Mouse (Mus musculus) E14TG2a.4 (cell line): ENCODE data around the gene Trim2.

Experiments used
- H3K27me3 ChIP-seq: 2 replicates; pipeline ENCODE4 v1.6.1; 2014; ENCODE audit warnings: low read length, control low read depth; ENCODE audit not compliant: insufficient read depth
- H3K36me3 ChIP-seq: 2 replicates; pipeline ENCODE4 v1.6.1; 2014; ENCODE audit warnings: low read length, control low read depth; ENCODE audit not compliant: insufficient read depth
- H3K4me1 ChIP-seq: replicated peaks from 2 replicates; pipeline ENCODE4 v1.6.1; 2014; ENCODE audit warnings: low read depth, low read length, control low read depth
- H3K4me3 ChIP-seq: replicated peaks from 2 replicates; pipeline ENCODE4 v1.5.1; 2014; ENCODE audit warnings: mild to moderate bottlenecking, low read length
- H3K9me3 ChIP-seq: 2 replicates; pipeline ENCODE4 v1.6.1; 2014; ENCODE audit warnings: low read length, control low read depth
- CTCF ChIP-seq: conservative IDR thresholded peaks from 2 replicates; pipeline ENCODE4 v1.5.1; 2014; ENCODE audit warnings: low read length
- NANOG ChIP-seq: IDR thresholded peaks from 2 replicates; pipeline ENCODE4 v1.6.1; 2014; ENCODE audit warnings: borderline replicate concordance, low read length, mixed read lengths
- POU5F1 ChIP-seq: IDR thresholded peaks from 2 replicates; pipeline ENCODE4 v1.6.1; 2014; ENCODE audit warnings: low read length, borderline replicate concordance

Gene Trim2

DNA sequence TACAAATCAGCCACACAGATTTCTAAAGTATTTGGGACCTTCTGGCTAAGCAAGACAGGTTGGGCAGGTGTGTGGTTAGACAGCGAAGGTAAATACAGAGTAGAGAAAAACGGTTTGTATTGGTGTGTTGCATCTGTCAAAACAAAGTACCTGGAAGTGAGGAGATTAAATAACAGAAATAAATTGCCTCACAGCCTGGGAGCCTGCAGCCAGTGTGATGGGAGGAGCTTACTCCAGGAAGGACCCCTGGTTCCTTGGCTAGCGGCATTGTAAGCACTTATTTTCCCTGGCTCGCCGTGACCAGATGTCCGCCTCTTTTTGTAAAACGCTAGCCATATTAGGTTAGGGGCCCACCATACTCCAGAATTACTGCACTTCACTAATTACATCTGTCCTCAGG lies 45.8 kb downstream of the Trim2 start:
- no peak for TF ChIP-seq CTCF
- TF ChIP-seq POU5F1 = no peak
- no peak for TF ChIP-seq NANOG
- Histone ChIP-seq H3K4me3 (no peak overlapping the region), H3K9me3 (peaks cover 5% of the 10 kb centered on the region), H3K27me3 (peaks cover 48% of the 10 kb centered on the region), H3K36me3 (no peaks in the 10 kb centered on the region), H3K4me1 (peaks cover 35% of the 10 kb centered on the region)

DNA sequence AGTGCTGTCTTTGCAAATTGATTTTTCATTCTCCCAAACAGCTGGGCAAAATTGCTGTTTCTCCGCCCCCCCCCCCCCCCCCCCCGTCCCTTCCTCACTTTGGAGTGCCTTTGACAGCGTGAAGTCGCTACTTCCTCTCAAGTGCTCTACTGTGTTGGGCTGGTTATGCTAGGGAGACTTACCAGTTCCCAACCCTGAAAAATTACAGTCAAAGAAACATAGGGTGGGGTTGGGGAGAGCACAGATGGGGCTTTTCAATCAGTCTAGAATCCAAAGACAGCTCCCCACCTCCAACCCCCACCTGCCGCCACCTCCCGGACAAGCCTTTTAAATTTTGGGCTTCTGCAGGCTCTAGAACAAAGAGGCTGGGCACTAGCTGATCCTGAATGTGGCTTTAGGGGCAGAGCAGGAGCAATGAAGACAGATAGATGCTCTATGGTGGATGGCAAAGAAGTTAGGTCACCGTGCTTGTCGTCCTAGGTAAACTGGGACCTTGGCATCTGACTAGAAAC lies 46.6 kb downstream of the Trim2 start:
- H3K36me3 ChIP-seq = no peaks in the 10 kb centered on the region
- H3K27me3 ChIP-seq = peaks cover 48% of the 10 kb centered on the region
- peaks cover 32% of the 10 kb centered on the region for H3K4me1 ChIP-seq
- peaks cover 10% of the 10 kb centered on the region for H3K9me3 ChIP-seq
- H3K4me3 ChIP-seq = no peak overlapping the region
- no peak for TF ChIP-seq POU5F1
- no peak for TF ChIP-seq CTCF
- TF ChIP-seq NANOG = no peak

DNA sequence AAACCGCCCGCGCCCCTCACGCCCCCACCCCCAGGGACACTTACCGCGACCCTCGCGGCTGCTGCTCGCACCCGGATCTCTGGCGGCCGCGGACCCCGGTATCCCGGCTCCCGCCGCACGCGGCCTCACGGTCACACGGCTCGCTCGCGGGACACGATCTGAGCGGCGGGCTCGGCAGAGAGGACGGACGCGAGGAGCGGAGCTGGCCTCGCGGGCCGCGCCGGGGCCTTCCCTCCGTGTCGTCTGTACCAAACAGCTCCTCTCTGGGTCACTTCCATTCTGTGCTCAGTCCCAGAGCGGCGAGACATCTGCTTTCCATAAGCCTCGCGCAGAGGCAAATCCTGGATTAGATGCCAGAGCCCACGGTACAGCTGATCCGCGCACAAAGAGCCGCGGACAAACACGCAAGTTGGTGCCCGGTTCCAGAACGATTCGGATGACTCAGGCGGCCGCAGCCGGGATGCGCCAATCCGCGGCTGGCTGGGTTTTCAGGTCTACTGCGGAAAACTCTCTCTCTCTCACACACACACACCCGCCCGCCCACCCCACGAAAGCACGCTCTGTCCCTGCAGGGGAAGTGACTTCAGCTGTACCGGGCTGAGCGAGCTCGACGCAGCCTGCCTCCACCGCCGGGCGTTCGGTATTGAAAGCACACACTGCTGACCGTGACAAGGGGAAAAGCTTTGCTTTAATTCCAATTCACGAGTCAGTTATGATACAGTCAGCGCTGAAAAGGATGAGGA lies 47.2 kb downstream of the Trim2 start:
- TF ChIP-seq POU5F1 (no peak), NANOG (no peak), CTCF (no peak)
- peak overlapping the region; percentile 79 for H3K4me3 ChIP-seq
- peaks cover 16% of the 10 kb centered on the region for H3K9me3 ChIP-seq
- no peaks in the 10 kb centered on the region for H3K36me3 ChIP-seq
- peaks cover 47% of the 10 kb centered on the region for H3K27me3 ChIP-seq
- peaks cover 32% of the 10 kb centered on the region for H3K4me1 ChIP-seq

DNA sequence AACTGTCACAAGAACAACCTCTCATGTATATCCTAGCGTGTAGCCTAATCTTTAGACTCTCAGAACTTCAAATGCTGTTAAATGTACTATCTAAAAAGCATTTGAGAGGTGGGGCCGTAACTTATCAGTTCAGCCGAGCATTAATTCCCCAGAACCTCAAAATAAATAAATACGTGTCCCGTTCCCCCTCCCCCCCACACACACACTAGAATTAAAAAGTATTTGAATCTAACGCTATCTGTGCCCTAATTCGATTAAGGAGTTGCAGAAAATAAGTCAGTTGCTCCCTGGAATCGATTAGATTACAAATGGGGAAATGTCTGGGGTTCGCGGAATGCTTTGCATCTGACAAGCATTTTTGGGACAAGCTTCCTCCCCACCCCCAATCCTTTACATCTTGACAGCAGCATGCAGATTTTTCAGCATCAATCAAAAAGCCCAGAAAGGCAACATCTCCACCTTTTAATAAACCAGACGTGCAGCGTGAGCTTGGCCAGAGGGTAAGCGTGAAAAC lies 48.1 kb downstream of the Trim2 start:
- H3K4me1 ChIP-seq = peaks cover 32% of the 10 kb centered on the region
- no peak for TF ChIP-seq NANOG
- TF ChIP-seq CTCF = no peak
- no peak for TF ChIP-seq POU5F1
- H3K27me3 ChIP-seq = peaks cover 42% of the 10 kb centered on the region
- peaks cover 18% of the 10 kb centered on the region for H3K9me3 ChIP-seq
- H3K4me3 ChIP-seq = peak overlapping the region; percentile 79
- no peaks in the 10 kb centered on the region for H3K36me3 ChIP-seq

DNA sequence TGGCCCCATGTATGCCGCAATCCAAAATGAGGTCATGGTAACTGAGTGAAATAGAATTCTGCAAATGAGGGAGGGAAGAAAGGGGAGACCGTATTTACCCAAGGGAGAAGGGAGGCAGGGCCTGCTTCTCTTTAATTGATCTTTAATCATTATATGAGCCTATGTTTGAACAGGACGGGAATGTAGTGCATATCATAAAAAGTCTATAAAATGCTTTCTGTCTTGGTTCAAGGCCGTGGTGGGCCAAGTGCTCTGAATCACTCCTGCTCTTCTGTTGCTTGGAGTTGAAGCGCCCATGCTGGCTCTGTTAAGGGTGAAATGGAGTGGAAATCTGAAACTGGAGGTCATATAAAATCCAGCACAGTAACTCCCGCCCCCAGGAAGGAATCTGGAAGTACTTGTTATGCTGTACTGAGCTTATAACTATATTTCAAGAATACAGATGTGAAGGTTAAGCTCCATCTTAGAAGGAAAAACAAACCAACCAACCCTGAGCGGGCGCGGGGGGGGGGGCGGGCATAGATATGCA lies 48.6 kb downstream of the Trim2 start:
- H3K4me1 ChIP-seq = peaks cover 32% of the 10 kb centered on the region
- no peak overlapping the region for H3K4me3 ChIP-seq
- H3K27me3 ChIP-seq = peaks cover 42% of the 10 kb centered on the region
- no peak for TF ChIP-seq POU5F1
- no peak for TF ChIP-seq CTCF
- no peak for TF ChIP-seq NANOG
- H3K36me3 ChIP-seq = no peaks in the 10 kb centered on the region
- peaks cover 18% of the 10 kb centered on the region for H3K9me3 ChIP-seq

DNA sequence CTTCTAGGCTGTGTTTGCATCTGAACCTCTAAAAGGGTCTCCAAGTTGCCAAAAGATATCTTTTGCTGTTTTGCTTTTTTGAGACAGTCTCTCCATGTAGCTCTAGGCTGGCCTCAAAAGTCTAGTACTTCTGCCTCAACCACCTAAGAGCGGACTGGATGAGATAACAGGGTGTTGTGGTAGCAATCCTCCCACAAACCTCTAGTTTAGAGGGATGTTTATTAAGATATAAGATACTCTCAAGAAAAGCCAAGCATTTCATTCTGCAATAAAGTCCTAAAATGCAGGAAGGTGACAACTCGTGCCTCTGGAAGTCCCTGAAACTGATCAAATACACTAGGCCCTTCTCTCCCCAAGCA lies 52.2 kb downstream of the Trim2 start:
- peaks cover 7% of the 10 kb centered on the region for H3K4me1 ChIP-seq
- TF ChIP-seq CTCF (no peak), POU5F1 (no peak), NANOG (no peak)
- no peak overlapping the region for H3K4me3 ChIP-seq
- H3K36me3 ChIP-seq = no peaks in the 10 kb centered on the region
- H3K27me3 ChIP-seq = peaks cover 30% of the 10 kb centered on the region
- peaks cover 13% of the 10 kb centered on the region for H3K9me3 ChIP-seq

DNA sequence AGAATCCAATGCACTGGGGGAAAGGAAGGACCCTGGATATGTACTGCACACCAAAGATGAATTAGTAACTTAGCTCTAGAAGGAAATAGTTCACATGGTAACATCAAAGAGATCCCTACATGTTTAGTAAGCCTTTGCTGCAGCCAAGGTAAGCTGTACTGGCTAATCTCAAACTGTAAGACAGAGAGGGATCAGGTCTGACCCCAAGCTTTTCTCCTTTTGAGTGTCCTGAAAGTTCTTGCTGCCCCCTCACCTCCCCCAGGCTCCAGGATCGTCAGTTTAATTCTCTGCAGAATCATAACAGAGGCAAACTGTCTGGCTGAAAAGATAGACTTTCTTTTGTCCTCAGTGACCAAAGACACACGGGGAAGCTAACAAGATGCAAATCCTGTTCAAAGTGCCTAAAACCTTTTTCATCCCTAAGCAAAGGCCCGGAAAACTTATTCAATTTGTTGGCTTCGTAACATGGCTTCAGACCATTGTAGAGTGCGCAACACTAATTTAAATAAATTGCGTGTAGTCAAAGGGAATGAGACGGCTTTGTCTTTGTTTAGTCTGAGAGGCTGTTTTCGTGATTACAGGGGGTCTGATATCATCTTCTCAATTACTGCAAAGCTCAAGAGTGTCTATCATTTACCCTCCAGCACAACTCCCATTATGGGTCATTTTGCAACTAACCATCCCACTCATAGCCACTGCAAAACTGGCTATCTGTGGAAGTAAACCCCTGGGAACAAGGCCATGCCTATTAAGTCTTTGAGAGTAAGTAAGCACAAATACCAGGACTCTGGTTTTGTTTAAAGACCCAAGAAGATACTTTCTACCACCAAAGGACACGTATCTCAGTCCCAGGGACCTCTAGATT lies 52.8 kb downstream of the Trim2 start:
- Histone ChIP-seq H3K9me3 (peaks cover 13% of the 10 kb centered on the region), H3K4me1 (peaks cover 6% of the 10 kb centered on the region), H3K27me3 (peaks cover 28% of the 10 kb centered on the region), H3K36me3 (no peaks in the 10 kb centered on the region), H3K4me3 (no peak overlapping the region)
- TF ChIP-seq POU5F1 = no peak
- TF ChIP-seq CTCF = no peak
- TF ChIP-seq NANOG = no peak

DNA sequence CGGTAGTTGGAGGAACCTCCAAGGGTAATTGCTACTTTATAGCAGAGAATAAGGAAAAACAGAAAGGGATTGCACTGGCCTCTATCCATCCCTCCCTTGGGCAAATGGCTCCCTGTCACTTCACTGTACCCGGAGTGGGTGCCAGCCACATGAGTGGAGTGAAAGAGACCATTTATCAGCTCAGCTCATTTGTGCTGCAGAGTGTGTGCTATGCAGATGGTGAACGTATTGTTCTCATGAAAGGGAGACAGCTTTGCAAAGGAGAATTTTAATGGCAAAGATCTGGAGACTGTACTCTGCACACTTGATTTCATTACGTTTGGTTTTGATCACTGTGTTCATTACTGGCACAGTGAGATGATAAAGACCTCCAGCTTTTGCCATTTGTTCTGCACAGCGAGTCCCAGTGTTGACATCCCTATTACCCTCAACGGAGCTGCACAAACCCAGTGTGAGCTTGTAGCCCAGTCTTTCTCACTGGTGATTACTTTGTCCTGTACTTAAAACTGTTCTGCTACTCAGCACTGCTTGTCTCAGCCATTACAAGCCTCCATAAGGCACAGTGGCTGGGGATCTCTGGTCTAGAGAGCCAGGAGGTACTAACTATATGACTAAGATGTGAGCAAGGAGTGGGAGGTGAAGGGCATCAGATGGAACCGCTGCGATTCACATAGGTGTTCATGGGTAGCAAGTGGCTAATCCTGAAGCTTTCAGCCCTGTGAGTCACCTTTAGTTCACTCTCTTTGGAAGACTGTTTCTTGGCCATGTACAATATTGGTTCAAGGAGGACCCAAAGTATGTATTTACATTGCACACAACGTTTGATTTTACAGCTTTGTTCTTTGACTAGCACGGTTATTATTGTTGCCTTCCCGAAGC lies 53.7 kb downstream of the Trim2 start:
- Histone ChIP-seq H3K27me3 (peaks cover 22% of the 10 kb centered on the region), H3K36me3 (no peaks in the 10 kb centered on the region), H3K4me1 (no peaks in the 10 kb centered on the region), H3K4me3 (no peak overlapping the region), H3K9me3 (peaks cover 13% of the 10 kb centered on the region)
- TF ChIP-seq CTCF = no peak
- TF ChIP-seq POU5F1 = no peak
- TF ChIP-seq NANOG = no peak
